Mouse (Mus musculus): ENCODE results near the gene Vmn1r103. TPM values are rescaled to one million over a fixed set of nuclear protein-coding genes. Genes with fewer than 3 reads are reported as not detected.
"Not testable (repeated sequence)": the region's sequence is repeated elsewhere in the genome, so short reads cannot be mapped to it uniquely, and the experiment has no call there.

The Vmn1r103 gene
- not detected in 2 replicates for polyA plus RNA-seq (2015; fragmentation: Nextera tagmentation; extraction: Ambion mirVana)

GRCm38 (mm10) chr7:20510434-20510833 lies at the start of gene Vmn1r103:
Vmn1r103 (minus strand) TSS chr7:20510534.
- H3K9ac ChIP-seq; H3K36me3 ChIP-seq; ATAC-seq (ENCODE audit: insufficient number of reproducible peaks, insufficient read depth, low FRiP score, low TSS enrichment, low read depth); H3K27me3 ChIP-seq; H3K4me1 ChIP-seq; H3K4me3 ChIP-seq; H3K4me2 ChIP-seq; H3K9me3 ChIP-seq; H3K27ac ChIP-seq: not testable (repeated sequence)
- 33% methylated on average over 1 of the region's 3 CpGs for WGBS

DNA sequence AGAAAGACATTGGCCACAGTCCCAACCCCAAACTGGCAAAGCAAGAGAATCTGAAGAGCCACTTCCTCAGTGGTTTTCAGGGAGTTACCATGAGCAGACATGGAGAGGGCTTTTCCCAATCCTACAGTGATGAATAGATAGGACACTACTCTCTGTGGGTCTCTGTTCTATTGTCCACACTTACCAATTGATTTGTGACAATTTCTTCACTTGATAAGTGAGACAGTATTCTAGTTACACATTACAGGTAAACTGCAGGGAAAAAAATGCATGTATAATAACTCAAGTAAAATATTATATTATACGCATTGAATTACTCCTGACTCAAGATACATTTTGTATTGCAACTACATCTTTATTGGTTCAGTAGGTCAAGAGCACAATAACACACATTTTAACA lies 35.3 kb upstream of the Vmn1r103 start, which contains the start of gene Gm5726:
Gm5726 (minus strand) TSS at position 101 of the 400 bp plus-strand sequence.
- H3K9me3 ChIP-seq; ATAC-seq (ENCODE audit: insufficient number of reproducible peaks, insufficient read depth, low FRiP score, low TSS enrichment, low read depth); H3K27me3 ChIP-seq; H3K9ac ChIP-seq; H3K4me2 ChIP-seq; H3K27ac ChIP-seq; H3K4me1 ChIP-seq; H3K4me3 ChIP-seq; H3K36me3 ChIP-seq: not testable (repeated sequence)
- WGBS, result no CpG with 5 or more reads among the region's 1 CpGs

GRCm38 (mm10) chr7:20533537-20533936 lies 23.2 kb upstream of the Vmn1r103 start, which contains the start of gene Vmn1r104:
Vmn1r104 (plus strand) TSS chr7:20533837.
- H3K9ac ChIP-seq; H3K4me2 ChIP-seq; H3K9me3 ChIP-seq; H3K27ac ChIP-seq; ATAC-seq (ENCODE audit: insufficient number of reproducible peaks, insufficient read depth, low FRiP score, low TSS enrichment, low read depth); H3K36me3 ChIP-seq; H3K27me3 ChIP-seq; H3K4me3 ChIP-seq; H3K4me1 ChIP-seq: not testable (repeated sequence)
- no CpG with 5 or more reads among the region's 3 CpGs for WGBS

- not testable (repeated sequence) for H3K4me1 ChIP-seq; H3K9me3 ChIP-seq; ATAC-seq (ENCODE audit: insufficient number of reproducible peaks, insufficient read depth, low FRiP score, low TSS enrichment, low read depth); H3K4me3 ChIP-seq; H3K27ac ChIP-seq; H3K9ac ChIP-seq; H3K36me3 ChIP-seq; H3K27me3 ChIP-seq; H3K4me2 ChIP-seq
- no CpG with 5 or more reads among the region's 5 CpGs for WGBS
Observed at GRCm38 (mm10) chr7:20474825-20475224, 35.5 kb downstream of the Vmn1r103 start, which contains the start of gene Gm10670. Gm10670 (minus strand) TSS chr7:20474925.

Other genes starting within 250 kb of the Vmn1r103 start
- gene Gm5890, start 247.7 kb downstream of the Vmn1r103 start, polyA plus RNA-seq (2015; fragmentation: Nextera tagmentation; extraction: Ambion mirVana), result not detected in 2 replicates
- not detected in 2 replicates for gene Gm4133, start 176.5 kb downstream of the Vmn1r103 start, polyA plus RNA-seq (2015; fragmentation: Nextera tagmentation; extraction: Ambion mirVana)
- not detected in 2 replicates for gene Gm5728, start 135.1 kb downstream of the Vmn1r103 start, polyA plus RNA-seq (2015; fragmentation: Nextera tagmentation; extraction: Ambion mirVana)
- gene Vmn1r100, start 92.6 kb downstream of the Vmn1r103 start, polyA plus RNA-seq (2015; fragmentation: Nextera tagmentation; extraction: Ambion mirVana), result not detected in 2 replicates
- not detected in 2 replicates for gene Vmn1r101, start 67.9 kb downstream of the Vmn1r103 start, polyA plus RNA-seq (2015; fragmentation: Nextera tagmentation; extraction: Ambion mirVana)
- not detected in 2 replicates for gene Gm10670, start 35.6 kb downstream of the Vmn1r103 start, polyA plus RNA-seq (2015; fragmentation: Nextera tagmentation; extraction: Ambion mirVana)
- not detected in 2 replicates for gene Vmn1r104, start 23.3 kb upstream of the Vmn1r103 start, polyA plus RNA-seq (2015; fragmentation: Nextera tagmentation; extraction: Ambion mirVana)
- gene Gm5726, start 35.2 kb upstream of the Vmn1r103 start, polyA plus RNA-seq (2015; fragmentation: Nextera tagmentation; extraction: Ambion mirVana), result not detected in 2 replicates
- gene Gm4141, start 65.7 kb upstream of the Vmn1r103 start, polyA plus RNA-seq (2015; fragmentation: Nextera tagmentation; extraction: Ambion mirVana), result not detected in 2 replicates
- gene Gm4513, start 88.5 kb upstream of the Vmn1r103 start, polyA plus RNA-seq (2015; fragmentation: Nextera tagmentation; extraction: Ambion mirVana), result not detected in 2 replicates
- not detected in 2 replicates for gene Vmn1r107, start 158.4 kb upstream of the Vmn1r103 start, polyA plus RNA-seq (2015; fragmentation: Nextera tagmentation; extraction: Ambion mirVana)
- not detected in 2 replicates for gene Vmn1r111, start 192.7 kb upstream of the Vmn1r103 start, polyA plus RNA-seq (2015; fragmentation: Nextera tagmentation; extraction: Ambion mirVana)
- gene Gm10668, start 220.1 kb upstream of the Vmn1r103 start, polyA plus RNA-seq (2015; fragmentation: Nextera tagmentation; extraction: Ambion mirVana), result not detected in 2 replicates